Mouse (Mus musculus) urinary bladder, postnatal 4 days (tissue): Measurements from ENCODE around the gene Erich4.
"Not testable (repeated sequence)": the region's sequence is repeated elsewhere in the genome, so short reads cannot be mapped to it uniquely, and the experiment has no call there.

Source experiments
- DNase-seq, 2 experiments: peaks; one replicate each; pipeline ENCODE4 v3.0.0; 2021 to 2022; ENCODE audit warnings: low spot score in 2 of 2

Gene Erich4

DNA sequence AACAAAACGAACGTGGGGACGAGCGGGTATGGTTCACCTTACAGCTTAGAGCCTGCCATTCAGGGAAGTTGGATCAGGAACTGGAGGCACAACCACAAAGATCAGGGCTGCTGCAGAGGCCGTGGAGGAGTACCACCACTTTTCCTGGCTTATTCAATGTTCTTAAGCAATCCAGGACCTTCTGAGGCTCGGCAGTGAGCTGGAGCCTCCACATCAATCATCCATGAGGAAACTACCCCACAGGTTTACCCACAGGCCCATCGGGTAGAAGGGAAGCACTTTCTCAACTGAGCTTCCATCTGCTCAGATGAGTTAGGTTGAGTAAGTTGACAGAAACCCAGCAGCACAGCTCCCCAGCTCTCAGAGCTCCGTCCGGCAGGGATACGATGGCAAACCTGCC, 36.3 kb downstream of the Erich4 start:
- no peak for DNase-seq

DNA sequence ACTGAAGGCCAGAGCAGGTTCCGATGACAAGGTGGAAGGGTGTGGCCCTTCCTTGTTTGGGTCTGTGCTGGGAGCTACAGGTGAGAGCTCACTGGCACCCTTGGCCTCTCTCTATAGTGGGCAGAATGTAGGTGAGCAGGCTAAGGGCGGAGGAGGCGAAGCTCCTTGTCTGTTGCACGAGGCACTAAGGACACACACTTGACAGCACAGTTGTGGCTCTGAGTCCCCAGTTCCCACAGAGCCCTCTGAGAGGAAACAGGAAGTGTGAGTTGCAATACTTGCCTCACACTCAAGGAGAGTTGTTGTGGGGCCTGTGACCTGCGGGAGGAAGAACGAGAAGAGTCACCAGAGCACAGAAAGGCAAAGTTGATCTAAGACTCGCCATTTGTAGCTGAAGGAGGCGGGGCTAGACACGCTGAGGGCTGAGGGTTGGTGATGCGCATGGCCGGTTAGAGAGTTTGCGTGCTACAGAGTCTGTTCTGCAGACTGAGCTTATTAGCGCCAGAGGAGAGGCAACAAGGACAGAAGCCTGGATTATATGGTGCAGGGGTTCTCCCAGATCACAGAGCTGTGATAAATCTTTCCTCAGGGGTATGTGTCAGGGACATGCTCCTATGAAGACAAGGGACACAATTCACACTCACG, 38.8 kb downstream of the Erich4 start:
- not testable (repeated sequence) for DNase-seq

DNA sequence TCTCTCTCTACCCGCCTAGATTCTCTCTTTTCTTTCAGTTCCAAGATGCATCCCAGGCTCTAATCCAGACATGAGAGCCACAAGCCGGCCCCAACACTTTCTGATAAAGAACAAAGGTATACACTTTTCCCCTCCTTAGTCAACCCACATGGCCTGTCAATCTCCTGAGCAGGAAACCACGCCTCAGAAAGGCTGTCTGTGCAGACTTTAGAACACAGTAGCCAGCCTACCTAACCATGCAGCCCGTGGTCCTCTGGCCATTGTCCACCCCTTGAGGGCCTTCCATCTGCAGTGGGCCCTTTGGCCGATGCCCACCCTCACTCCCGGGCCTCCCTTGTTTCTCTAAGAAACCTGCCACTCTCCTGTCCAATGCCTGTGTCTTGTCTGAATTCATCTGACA, 39.4 kb downstream of the Erich4 start:
- DNase-seq = not testable (repeated sequence)

DNA sequence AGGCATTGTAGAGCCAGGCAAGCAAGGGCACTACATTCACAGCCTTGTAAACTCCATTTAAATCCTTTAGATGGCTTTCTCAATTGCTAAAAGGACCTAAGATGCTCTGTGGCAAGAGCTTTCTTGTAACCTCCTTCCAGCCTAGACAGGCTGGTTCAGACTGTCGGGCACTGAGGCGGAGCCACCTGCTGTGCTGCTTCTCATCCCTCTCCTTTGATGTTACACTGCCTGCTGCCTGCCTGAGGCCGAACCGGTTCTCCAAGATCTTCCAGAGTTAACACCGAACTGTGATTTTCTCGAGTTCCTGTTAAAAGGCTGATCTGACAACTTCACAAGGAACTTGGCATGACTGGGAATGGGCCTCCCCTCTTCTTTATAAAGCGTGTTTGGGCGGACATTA, 39.8 kb downstream of the Erich4 start:
- no peak for DNase-seq

DNA sequence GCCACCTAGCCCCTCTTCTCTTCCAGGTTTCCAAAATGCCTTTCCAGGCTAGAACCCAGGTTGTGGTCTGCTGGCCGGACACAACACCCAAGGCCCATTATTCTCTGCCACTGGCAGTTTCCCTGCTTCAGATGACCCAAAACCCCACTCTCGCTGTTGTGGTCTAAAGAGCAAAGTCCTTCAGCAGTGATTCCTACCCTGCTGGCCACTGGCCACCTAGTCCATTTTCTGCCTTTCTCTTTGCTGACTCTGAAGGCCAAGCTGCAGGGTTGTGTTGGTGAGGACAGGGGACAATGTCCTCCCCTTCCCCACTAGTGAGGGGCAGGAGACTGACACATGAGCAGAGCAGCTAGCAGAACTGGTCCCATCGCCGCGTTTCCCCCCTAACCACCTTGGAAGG, 40.6 kb downstream of the Erich4 start:
- no peak for DNase-seq

DNA sequence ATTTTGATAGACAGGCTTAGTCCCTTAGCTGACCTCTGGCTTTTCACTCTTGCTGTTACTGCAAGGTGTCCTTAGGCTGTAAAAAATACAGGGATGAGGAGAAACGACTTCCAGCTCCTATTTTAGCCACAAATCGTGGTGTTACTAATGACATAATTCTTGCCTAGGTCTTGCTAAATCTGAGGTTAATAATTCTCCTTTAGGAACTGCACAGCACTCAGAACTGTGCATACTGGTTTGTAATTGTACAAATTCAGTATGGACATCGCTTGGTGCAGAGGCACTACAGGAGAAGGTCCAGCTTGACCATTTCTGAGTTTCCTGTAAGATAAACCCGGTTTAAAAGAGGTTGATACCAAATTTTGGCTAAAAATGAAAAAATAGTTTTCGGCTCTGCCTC, 41.9 kb downstream of the Erich4 start:
- DNase-seq = not testable (repeated sequence)

DNA sequence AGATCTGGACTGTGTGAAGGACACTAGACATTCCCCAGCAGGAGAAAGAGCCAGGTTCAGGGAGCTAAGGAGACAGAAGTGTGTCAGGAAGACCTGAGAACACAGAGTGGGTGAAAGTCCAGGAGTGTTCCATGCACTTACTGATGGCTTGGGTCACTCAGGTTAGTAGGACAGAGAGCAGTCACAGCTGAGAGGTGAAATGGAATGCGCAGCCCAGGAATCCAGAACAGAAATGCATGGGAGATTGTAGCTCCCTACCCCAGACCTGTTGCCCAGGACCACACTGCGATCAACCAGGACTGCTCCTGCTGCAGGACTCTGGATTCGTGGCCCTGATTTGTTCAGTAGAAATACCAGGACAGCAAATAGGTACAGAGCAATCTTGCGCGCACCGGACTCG, 47.0 kb downstream of the Erich4 start:
- DNase-seq = no peak
